Mouse (Mus musculus) liver, embryonic 14.5 days (tissue): ENCODE measurements at regions not wholly inside any gene's neighbourhood (a gene's known extent, or its start where the extent isn't known, plus 50 kb on each side); places are given as distances from the start of the nearest gene placed in this dataset.

Experiments used
- CTCF ChIP-seq: IDR thresholded peaks from 2 replicates; pipeline ENCODE4 v1.5.1; 2016; ENCODE audit warnings: antibody characterized with exemption, low read depth, control low read depth
- EP300 ChIP-seq: IDR thresholded peaks from 2 replicates; pipeline ENCODE4 v1.6.1; 2016; ENCODE audit warnings: antibody characterized with exemption, low read depth

DNA sequence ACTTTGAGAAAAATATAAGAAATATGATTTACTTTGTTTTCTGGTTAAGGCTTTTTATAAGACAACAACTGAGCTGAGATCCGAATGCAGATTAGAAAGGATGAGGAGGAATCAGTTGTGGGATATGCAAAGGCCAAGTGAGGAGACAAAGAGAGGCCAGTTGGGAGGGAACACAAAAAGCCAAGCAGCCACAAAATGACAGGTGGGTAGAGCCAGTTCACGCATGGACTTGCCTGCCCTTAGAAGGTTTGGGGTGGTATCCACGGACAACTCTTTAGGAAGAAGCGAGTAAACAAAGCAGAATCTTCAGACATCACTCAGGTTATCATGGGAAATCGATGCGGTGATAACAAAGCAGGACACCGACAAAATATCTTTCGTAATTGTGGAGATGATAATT, 123.2 kb downstream of the Gm5426 start:
- TF ChIP-seq CTCF: no peak
- TF ChIP-seq EP300: no peak
